Mouse (Mus musculus) layer of hippocampus, adult 6 months (tissue): Measurements from ENCODE around the gene Gm17334. TPM values are rescaled to one million over a fixed set of nuclear protein-coding genes. Genes with fewer than 3 reads are reported as not detected.

Experiments
- long read RNA-seq, 2 experiments: library from polyadenylated mRNA; unstranded; transcript quantifications; one replicate each; pipeline ENCODE4 v2.0.0; 2019 to 2020
- microRNA-seq: library from miRNA; unstranded; fragments of <30 nt; microRNA quantifications from one replicate; pipeline ENCODE4 v1.2.0, GENCODE M21; 2020
- polyA plus RNA-seq: library from polyadenylated mRNA; unstranded; fragments of <200 nt; fragmentation: Nextera tagmentation; gene quantifications from 2 replicates; pipeline ENCODE4 v1.2.3, GENCODE M21; 2021

Gm17334 gene
- polyA plus RNA-seq, result 0.16 and 1.3 TPM in 2 replicates
- long read RNA-seq, experiment 1, result 0 reads
- long read RNA-seq, experiment 2, result 0 reads

DNA sequence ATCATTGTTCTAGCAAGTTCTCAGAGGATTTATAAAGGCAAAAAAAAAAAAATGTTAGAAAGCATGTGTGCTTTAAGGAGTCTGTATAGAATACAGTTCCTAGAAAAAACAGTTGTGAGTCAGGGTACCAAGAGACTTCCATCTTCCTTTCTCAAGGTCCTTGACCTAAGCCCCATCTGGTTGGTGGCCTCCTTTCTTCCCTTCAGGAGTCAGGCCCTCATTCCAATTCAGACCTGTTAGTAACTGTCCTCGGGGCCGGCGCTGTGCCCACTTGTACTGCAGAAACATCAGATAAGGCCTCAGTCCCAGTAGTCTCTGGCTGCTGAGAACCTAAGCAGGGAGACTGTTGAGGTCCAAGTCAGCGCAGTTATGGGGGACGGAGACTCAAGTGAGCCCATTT lies at the start of gene Gm17334:
Gm17334 (minus strand) TSS at position 101 of the 400 bp plus-strand sequence.

DNA sequence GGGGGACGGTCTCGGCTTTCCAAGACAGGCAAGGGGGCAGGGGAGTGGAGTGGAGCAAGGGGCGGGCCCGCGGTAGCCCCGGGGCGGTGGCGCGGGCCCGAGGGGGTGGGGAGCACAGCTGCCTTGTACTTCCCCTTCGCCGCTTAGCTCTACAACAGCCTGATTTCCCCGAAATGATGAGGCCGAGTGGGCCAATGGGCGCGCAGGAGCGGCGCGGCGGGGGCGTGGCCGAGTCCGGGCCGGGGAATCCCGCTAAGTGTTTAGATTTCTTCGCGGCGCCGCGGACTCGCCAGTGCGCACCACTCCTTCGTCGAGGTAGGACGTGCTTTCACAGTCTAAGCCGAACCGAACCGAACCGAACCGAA lies 3.2 kb downstream of the Gm17334 start, which contains the start of gene Irf1:
Irf1 (plus strand) TSS at position 255 of the 365 bp plus-strand sequence.

Small RNAs within 50 kb of the gene (microRNA-seq; reads per million reads assigned to microRNA genes)
- gene Mir7671, result not detected

Other genes with a start within 250 kb of the Gm17334 start
- gene Kif3a, start 205.8 kb downstream of the Gm17334 start, polyA plus RNA-seq, result 112 and 121 TPM in 2 replicates
- 0.40 and 0.43 TPM in 2 replicates for gene Il4, start 154.5 kb downstream of the Gm17334 start, polyA plus RNA-seq
- not detected in 2 replicates for gene Il13, start 138.5 kb downstream of the Gm17334 start, polyA plus RNA-seq
- gene Rad50, start 65.9 kb downstream of the Gm17334 start, polyA plus RNA-seq, result 6.1 and 6.8 TPM in 2 replicates
- not detected in 2 replicates for gene Il5, start 52.4 kb downstream of the Gm17334 start, polyA plus RNA-seq
- gene Irf1, start 3.2 kb downstream of the Gm17334 start, polyA plus RNA-seq, result 6.1 and 7.3 TPM in 2 replicates
- gene Gm12216, start 86.1 kb upstream of the Gm17334 start, polyA plus RNA-seq, result 3.6 and 4.5 TPM in 2 replicates
- gene Slc22a5, start 118.5 kb upstream of the Gm17334 start, polyA plus RNA-seq, result 2.9 and 5.3 TPM in 2 replicates
- 0.90 and 1.4 TPM in 2 replicates for gene Slc22a21, start 207.1 kb upstream of the Gm17334 start, polyA plus RNA-seq